Mouse (Mus musculus) mesoderm, embryonic 11.5 days (tissue): Measurements from ENCODE around the gene Cnn2.

Experiments
- DNase-seq: peaks from one replicate; pipeline ENCODE4 v3.0.0-alpha.2; 2012; ENCODE audit warnings: low read depth, low spot score

Gene Cnn2

DNA sequence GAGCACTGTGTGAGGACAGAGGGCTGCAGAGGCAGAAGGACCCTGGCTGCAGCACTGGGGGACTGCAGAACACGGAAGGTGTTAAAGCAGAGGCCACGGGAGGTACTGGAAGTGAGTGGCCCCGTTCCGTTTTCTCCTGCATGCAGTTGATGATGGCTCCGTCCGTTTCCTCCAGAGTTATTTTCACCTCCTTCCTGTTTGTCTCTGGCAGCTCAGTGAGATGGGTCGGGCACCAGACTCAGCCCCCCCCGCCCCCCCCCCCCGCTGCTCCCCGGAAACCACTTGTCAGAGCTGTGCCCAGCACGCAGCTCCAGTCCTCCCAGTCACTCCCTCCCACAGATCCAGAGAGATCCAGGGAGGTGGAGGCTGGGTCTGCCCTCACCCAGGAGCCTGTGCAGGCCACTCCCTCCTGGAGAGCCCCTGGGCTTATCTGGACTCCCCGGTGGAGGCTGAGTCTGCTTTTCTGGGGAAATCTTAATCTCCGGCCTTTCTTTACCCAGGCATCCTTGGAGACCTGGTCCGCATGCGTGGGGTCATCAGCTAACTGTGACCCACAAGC is 30.4 kb downstream of the Cnn2 start:
- no peak for DNase-seq

DNA sequence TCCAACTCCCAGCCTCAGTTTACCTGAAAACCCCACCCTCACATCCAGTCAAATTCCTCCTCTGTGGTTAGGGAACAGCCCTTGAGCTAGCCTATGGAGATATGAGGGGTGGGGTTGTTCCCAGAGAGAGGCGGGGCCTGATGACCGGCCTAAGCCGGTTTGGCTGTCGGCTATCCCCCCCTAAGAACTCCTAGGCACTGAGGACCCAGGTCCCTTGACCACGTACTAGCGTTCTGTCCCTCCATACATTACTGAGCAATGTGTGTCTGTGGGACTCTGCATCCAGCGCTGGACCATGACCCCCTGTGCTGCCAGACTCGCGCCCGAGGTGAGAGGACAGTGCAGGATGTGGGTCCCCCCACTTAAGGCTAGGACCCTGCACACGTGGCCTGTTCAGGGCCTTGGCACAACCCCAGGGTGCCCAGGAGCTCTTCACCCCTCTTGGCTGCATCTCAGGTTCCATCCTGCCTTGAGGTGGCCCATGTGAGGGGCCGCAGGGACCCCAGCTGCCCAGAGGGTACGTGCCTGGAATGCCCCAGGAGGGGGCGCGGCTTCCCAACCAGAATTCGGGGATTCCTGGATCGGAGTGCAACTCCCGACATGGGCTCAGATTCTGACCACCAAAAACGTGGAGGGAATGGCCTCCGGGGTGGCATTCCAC is 31.2 kb downstream of the Cnn2 start:
- DNase-seq, result peak; percentile 58

- no peak for DNase-seq
Observed at GRCm38 (mm10) chr10:80020191-80020590, 31.8 kb downstream of the Cnn2 start.

- DNase-seq, result no peak
Observed at GRCm38 (mm10) chr10:80020603-80021319, 32.4 kb downstream of the Cnn2 start.

GRCm38 (mm10) chr10:80021320-80021641 is 32.9 kb downstream of the Cnn2 start:
- DNase-seq, result no peak

DNA sequence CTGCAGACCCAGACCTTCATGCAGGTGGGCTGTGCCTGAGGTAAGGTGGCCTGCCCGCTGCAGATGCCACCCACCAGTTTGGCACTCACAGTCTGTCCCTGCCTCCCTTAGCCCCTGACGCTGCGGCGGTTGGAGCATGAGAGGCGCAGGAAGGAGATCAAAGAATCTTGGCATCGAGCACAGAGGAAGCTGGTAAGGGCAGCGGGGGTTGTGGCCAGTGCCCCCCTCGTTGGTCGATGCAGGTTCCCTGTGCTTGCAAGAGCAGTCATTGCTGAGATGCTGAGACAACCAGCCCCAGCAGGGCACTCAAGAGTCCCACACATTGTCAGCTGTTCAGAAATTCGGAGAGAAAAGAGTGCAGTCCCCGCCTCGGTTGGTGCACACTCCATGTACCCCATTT is 33.8 kb downstream of the Cnn2 start:
- no peak for DNase-seq

GRCm38 (mm10) chr10:80022806-80023205 is 34.4 kb downstream of the Cnn2 start:
- no peak for DNase-seq

DNA sequence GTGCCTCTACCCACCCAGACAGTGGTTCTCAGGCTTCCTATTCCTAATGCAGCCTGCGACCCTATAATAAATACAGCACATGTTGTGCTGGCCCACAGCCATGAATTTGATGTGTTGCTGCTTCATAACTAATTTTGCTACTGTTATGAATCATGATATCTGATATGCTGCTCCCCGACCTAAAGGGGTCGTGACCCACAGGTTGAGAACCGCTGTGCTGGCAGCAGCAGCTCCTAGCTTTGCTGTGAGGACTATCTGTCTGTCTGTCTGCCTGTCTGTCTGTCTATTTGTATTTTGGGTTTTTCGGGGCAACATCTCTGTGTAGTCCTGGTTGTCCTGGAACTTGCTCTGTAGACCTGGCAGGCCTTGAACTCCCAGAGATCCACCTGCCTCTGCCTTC is 35.4 kb downstream of the Cnn2 start:
- DNase-seq, result no peak

DNA sequence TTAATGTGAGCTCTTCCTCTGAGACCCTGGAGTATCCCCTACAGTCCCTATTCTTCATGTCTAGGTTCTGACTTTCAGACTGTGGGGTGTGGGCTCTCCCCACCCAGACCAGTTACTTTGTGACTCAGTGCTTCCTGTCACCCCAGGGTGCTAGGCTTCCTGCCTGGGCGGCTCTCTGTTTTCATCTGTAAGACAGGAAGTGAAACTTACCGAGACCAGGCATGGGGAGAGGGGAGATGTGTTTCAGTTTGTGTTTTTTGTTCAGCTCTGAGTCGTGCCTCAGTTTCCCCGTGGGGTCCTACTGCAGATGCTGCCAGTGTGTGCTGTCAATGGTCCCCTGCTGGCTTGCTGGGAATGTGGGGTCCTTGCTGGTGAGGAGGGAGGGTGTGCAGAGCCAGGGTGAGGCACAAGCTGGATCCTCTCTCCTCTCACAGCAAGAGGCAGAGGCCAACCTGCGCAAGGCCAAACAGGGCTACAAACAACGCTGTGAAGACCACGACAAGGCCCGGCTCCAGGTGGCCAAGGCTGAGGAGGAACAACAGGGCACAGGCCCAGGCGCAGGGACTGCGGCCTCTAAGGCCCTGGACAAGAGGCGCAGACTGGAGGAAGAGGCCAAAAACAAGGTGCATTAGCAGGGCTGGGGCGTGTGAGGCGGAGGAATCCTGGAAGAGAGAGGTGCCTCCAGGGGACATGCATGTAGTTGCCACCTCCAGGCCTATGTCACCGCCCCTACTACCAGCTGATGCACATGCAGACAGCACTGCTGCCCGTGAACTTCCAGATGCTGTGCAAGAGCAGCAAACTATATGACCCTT is 36.1 kb downstream of the Cnn2 start:
- no peak for DNase-seq

DNA sequence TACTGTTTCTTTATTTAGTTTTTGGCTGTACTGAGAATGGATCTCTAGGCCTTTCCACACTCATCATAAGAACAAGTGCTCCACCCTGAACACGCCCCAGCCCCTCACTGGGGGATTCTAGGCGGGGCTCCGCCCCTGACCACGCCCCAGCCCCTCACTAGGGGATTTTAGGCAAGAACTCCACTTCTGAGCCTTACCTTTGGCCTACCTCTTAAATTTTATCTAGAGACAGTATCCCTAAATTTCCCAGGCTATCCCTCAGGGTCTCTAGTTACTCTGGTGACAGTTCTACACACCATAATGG is 36.6 kb downstream of the Cnn2 start:
- no peak for DNase-seq

- DNase-seq, result no peak
Observed at GRCm38 (mm10) chr10:80025463-80025862, 37.1 kb downstream of the Cnn2 start.

- peak; percentile 38 for DNase-seq
Observed at GRCm38 (mm10) chr10:80025889-80026288, 37.5 kb downstream of the Cnn2 start.

GRCm38 (mm10) chr10:80027681-80028520 is 39.5 kb downstream of the Cnn2 start:
- no peak for DNase-seq

DNA sequence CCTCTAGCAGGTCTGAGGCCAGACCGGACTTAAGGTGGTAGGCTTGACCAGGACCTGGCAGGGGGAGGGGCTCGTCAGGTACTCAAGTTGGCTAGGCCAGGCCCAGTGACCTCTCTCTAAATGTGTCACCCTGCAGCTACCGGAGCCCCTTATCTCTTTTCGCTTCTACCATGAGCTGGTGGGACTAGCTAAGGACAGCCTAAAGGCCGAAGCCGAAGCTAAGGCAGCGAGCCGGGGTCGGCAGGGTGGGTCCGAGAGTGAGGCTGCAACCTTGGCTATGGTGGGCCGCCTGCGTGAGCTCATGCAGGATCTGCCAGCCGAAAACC is 40.1 kb downstream of the Cnn2 start:
- no peak for DNase-seq

GRCm38 (mm10) chr10:80030191-80030590 is 41.8 kb downstream of the Cnn2 start:
- no peak for DNase-seq

DNA sequence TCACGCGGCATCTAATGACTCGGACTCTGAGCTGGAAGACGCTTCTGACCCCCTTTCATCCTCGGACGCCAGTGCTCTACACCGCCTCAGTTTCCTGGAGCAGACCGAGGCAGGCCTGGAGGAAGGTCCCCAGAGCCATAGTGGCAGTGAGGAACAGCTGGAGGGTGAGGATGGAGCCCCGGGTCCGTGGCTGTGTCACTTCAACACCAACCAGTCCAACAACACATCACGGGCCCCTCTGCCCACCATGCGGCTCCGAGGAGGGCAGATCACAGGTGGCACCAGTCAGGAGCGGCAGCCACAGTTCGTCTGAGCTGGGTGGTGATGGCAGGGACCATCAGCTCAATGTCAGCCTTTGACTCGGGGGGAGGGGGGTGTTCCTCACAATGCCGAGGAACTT is 42.4 kb downstream of the Cnn2 start:
- DNase-seq, result no peak

DNA sequence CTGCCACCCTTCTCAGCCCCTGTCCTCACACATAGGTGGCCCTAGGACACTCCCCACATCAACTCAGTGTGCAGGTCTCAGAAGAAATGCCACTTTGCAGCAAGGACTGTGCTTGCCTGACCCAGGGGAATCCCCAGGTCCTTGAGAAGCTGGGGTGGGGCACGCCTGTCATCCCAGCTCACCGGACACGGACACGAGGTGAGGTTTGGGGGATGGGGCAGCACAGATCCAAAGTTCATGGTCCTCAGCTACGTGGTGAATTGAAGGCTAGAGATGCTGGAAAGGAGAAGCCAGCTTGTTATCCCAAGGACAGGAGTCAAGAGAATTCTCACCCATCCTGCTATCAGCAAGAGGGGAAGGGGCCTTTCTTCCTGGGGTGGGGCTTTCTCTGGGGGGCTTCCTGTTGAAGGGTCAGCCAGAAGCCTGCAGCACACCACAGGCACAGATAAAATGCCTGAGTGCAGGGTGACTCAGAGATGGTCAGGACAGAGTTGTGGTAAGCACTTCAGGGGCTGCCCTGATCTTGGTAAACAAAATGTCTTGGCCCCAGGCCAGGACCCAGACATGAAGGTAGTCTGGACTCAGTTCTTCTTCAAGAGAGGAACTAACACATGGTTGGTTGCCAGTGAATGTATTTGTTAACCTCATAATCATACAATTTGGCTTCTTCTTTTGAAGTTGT is 44.6 kb downstream of the Cnn2 start:
- no peak for DNase-seq

GRCm38 (mm10) chr10:80033511-80034391 is 45.4 kb downstream of the Cnn2 start:
- DNase-seq, result peak; percentile 37

- DNase-seq, result no peak
Observed at GRCm38 (mm10) chr10:80035148-80035547, 46.8 kb downstream of the Cnn2 start.

GRCm38 (mm10) chr10:80035686-80036085 is 47.3 kb downstream of the Cnn2 start:
- DNase-seq, result no peak
